Mouse (Mus musculus) heart, postnatal 0 days (tissue): Measurements from ENCODE around the gene 4930432K21Rik.

Experiments
- CTCF ChIP-seq: IDR thresholded peaks from 2 replicates; pipeline ENCODE4 v1.5.1; 2016; ENCODE audit warnings: antibody characterized with exemption, control low read depth, low read depth
- EP300 ChIP-seq: IDR thresholded peaks from 2 replicates; pipeline ENCODE4 v1.6.1; 2016; ENCODE audit warnings: antibody characterized with exemption, low read depth

- no peak for TF ChIP-seq EP300
- TF ChIP-seq CTCF: no peak
Observed at GRCm38 (mm10) chr8:84176560-84176959, 28.7 kb downstream of the 4930432K21Rik start.
